Mouse (Mus musculus) Muller cell, postnatal 12 days (primary cell): ENCODE measurements around the gene Exo5.

Experiments used
- DNase-seq: peaks from one replicate; pipeline ENCODE4 v3.0.0-alpha.2; 2015; ENCODE audit errors: inconsistent ontology term

Gene Exo5

DNA sequence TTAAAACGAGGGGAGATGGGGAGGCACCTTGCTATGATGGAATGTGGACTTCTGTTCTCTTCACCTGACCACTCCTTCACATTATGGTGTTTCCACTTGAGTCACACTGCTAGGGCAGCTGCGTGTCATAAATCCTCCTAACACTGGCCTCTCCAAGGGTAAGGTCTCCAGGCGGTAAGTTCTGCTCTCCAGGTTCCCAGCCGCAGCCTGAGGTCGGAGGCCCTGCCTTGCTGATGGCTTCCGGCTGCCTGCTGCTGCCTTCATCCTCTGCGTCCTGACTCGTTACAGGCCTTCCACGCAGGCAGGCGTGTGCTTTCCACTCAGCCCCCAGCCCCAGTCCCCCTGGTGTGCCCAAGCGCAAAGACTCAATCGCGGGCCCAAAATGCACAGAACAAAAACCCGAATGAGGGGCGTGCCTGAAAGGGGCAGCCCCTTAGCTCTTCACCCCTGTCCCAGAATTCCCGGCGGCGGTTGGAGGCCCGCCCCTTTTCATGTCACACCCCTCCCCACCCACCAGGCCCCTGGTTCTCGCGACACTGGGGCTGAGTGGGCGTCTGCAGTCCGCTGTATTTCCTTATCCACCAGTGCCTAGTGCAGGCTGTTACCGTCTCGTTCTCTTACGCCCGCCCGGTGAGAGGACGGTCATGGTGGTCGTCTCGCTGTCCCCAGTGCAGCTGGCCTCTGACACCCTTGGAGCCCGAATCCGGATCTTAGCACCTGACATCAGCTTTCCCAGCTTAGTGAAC is at the start of gene Exo5:
Gene Exo5 (minus strand): TSS at position 464 of the 746 bp plus-strand sequence.
- DNase-seq = peak; percentile 98

DNA sequence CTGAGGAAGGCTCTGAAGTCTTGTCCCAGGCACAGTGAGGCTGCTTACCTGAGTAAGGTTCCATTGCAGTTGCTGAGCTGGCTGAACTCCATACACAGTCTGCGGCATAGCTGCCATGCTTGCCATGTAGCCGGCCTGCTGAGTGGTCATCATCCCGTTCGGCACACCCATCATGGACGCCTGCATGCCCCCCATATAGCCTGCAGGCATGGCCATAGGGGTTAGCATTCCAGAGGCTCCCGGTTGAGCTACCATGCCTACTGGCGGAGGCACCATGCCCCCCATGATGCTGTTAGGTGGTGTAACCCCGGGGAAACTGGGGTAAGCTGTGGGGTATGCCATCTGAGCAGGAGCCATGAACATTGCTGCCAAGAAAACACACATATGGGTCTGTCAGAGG is 47.0 kb upstream of the Exo5 start:
- no peak for DNase-seq

DNA sequence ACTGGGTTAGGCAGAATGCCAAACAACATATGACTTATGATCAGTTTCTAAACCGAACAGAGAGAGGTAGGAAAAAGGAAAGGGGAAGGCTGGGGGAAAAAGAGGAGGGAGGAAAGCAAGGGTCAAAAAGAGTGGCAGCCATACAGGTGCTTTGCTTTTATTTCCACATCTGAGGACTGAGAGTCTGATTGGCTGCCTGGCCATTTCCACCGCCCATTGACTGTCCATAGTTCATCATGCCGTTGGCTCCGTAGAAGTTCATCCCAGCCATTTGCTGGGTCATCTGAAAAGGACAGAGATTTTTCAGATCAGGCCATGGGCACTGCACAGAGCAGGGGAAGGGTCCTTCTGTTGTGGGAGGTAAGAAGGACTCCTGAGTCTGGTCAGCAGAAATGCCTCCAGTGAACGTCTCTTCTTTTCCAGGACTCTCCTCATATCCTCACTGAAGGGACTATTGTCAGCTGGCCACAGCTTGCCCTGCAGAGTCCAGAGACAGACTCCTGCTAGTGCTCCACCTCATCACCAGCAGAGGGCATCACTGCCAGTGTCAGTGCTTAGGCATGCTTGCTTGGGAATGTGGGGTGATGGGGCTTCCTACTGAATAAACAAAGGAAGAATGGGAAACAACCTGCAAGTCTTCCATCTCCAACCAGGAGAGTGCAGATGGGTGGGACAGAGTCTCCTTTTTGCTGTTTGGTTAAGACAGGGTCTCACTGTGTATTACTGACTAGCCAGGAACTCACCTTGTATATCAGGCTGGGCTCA is 44.7 kb upstream of the Exo5 start:
- DNase-seq = peak; percentile 26

DNA sequence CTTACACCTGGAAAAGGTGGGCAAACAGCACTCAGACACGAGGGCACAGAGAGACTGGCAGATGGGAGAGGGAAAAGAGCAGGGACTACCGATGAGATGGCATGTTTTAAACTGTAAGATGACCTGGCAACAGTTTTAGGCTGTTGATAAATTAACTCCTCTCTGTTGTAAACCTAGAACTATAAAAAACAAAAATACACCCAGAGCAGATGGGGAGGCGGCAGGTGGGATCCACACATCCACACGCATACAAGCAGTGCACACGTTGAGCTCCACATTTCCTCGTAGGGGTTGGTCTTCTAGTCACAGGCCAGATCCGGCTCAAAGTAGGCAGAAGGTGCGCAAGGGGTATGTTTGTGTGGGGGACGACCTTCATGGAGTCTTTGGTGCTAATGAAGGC is 43.7 kb upstream of the Exo5 start:
- DNase-seq = no peak

DNA sequence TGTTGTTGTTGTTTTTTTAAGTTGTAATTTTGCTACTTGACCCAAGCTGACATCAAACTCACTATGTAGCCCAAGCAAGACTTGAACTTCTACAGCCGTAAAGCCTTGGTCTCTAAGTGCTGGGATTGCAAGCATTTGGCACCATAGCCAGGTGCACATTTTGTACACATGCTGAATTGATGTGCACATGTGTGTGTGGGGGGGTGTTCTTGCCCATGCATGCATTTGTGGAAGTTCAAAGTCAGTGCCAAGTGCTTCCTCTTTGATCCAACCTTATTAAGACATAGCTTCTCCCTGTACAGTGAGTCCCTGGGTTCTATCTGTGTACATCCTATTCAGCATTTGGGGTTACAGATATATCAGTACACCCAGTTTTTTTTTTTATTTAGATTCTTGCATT is 30.8 kb upstream of the Exo5 start:
- DNase-seq = no peak

DNA sequence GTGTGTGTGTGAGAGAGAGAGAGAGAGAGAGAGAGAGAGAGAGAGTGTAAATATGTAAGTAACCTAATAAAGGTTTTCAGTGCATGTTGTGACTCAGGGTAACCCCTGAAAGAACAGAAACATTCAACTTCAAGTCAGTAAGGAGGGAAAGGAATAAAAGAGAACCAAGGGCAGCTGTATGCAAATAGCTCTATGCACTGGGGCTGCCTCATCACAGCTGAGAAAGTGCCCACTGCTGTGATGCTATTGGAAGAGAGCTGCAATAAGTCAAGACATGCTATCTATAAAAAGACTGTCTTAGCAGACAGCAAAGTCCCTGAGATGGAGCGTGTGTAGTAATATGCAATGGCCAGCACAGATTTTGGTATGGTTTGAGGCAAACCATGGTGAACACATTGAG is 28.9 kb upstream of the Exo5 start:
- DNase-seq = no peak

DNA sequence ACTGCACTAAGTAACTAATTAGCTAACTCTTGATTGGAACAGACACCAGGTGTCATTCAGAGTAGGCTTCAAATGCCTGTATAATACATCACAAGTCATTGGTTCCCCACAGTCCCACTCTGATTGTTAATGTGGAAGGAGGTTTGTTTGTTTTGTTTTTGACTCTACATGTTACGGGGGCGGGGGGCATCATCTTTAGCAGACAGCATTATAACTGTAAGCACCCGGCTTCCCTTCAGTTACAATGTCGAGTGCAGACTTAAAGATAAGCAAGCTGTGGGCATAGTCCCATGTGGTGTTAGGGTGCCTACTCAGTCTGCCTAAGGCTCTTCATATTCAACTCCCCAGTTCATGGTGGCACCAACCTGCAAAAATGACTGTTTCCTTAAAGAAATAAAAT is 28.2 kb upstream of the Exo5 start:
- DNase-seq = no peak

DNA sequence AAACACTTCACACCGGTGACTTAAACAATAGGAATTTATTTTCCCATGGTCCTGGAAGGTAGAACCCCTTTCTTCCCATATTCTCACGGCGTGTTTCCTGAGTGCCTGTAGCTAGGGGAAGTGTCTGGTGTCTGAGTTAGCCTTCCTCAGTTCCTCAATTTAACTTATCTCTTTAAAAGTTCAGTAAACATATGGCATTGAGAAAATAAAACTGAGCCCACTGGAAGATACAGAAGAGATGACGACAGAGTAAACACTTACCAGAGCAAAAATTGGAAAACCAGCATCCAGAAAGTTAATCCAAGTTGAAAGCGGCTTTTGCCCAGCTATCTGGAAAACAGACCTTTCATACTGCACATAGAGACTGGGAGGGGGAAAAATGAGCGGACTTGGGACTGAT is 27.3 kb upstream of the Exo5 start:
- no peak for DNase-seq

DNA sequence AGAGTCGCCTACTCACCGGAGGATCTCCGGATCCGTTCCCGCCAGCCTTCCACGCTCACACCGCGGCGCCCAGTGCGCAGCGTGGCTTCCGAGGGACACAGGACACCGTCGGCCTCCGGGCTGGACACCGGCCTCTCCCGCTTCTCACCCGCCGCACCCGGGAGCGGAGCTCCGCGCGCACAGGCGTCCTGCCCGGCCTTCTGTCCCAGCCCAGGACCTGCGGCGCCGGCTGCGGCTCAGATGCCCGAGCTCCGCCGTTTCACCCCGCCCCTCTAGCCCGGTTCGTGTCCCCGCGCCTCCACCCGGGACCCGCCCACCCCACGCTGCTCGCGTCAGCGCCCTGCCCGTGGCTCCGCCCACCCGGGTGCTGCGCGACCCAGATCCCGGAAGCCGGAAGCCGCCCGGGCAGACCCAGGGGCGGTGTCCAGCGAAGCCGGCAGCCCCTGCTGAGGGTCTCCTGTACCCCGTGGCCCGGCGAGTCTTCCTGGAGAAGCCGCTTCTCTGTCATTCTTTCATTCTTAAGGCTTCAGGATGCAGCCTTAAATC is 26.7 kb upstream of the Exo5 start, which contains the start of gene Zfp69:
Gene Zfp69 (minus strand): TSS at position 272 of the 546 bp plus-strand sequence.
- peak; percentile 95 for DNase-seq

DNA sequence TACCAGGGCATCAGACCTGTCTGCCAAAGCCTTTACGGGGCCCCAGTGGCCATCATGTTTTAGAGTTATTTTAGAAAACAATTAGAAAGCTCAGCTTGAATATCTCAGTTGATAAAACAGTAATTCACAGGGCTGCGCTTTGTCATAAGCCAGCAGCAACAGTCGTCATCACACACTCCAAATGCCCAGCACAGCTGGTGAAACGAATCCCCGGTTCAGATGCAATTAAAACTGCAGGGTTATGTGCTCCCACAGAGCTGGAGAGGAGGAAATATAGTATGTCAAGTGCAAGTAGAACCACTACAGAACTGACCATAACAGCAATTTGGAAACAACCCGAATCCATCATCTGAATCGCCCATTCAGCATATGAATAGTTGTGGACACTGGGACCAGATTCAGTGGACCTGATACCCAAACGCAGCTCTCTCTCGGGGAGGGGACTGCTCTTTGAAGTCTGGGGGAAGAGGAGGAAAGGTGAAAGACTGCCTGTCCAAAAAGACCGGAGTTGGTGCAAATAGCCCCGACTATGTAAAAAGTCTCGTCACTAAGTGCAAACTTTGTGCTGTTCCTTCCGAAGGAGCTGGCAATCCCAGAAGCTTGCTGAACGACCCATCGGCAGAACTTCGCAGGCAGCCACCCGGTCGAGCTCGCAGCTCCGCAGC is 26.1 kb upstream of the Exo5 start:
- DNase-seq = no peak

DNA sequence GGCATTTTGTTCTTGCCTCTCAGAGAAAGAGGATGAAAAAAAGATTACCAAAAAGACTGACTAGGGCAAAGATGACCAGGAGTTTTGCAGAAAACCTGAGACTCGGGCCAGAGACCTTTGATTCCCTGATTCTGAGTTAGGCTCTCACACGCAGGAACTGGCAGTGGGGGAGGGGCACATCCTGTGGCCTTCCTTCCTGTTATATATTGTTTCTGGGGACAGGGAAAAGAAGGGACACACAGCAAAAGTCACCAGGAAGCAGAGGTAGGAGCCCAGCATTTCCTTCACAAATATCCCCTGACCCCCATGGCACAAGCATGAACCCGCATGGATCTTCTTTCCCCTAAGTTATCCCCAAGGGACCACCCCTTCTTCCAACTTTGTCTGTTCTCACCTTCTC is 24.1 kb upstream of the Exo5 start:
- DNase-seq = no peak

DNA sequence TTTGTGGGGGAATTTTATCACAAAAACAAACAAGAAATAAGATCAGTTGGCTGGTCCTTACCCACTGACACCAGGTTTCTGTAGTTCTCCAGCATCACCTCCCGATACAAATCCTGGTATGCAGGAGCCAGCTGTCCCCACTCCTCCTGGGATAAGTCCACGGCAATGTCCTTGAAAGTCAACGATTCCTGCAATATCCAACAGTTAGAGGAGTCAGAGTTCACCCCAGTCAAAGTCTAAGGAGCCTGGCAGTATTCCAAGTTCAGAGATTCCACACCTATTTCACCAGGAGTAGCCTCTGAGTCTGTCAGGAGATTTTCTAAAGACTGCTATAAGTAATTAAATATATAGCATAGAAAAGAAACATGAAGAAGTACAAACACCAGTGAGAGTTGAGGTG is 10.2 kb upstream of the Exo5 start:
- DNase-seq = no peak

DNA sequence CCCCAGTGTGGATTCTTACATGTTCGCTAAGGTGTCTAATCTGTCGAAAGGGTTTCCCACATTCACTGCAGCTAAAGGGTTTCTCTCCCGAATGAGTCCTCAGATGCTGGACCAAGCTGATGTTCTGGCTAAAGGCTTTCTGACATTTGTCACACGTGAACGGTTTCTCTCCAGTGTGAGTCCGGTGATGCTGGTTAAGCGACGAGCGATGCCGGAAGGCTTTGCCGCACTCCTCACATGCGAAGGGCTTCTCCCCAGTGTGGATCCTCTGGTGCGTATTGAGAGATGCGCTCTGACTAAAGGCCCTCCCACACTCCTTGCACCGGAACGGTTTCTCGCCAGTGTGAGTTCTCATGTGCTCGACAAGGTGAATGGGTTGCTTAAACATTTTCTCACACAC is 5.9 kb upstream of the Exo5 start:
- no peak for DNase-seq

DNA sequence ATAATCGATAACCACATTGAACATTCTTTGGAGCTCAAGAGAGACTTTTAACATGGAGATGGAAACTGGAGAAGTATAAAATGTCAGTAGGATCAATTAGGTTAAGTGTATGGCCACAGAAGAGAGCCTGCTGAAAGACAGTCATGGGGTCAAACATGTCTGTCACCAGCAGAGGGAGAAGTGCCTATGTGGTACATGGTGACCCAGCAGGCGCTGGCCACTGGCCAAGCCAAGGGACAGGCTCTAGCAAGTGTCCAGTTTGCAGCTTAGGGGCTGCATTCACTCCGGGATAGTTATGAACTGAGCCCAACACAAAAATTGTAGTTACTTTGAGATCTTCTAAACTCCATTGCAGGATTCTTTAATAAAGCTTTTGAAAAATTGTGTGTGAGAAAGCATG is 3.9 kb upstream of the Exo5 start:
- peak; percentile 12 for DNase-seq

DNA sequence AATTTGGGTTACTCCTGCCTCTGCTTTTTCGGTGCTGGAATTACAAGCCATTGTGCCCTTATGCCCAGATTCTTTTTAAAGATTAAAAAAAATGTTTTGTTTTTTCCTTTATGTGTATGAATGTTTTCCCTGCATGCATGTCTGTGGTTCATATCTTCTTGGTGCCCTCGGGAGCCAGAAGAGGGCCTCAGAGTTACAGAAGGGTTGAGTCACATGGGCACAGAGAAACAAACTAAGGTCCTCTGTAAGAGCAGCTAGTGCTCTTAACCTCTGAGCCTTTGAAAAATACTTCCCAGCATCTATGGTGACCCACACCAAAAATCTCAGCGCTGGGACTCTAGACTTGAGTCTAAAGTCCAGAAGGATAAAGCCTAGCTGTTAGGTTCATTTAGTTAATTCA is 569 bp upstream of the Exo5 start:
- peak; percentile 59 for DNase-seq

DNA sequence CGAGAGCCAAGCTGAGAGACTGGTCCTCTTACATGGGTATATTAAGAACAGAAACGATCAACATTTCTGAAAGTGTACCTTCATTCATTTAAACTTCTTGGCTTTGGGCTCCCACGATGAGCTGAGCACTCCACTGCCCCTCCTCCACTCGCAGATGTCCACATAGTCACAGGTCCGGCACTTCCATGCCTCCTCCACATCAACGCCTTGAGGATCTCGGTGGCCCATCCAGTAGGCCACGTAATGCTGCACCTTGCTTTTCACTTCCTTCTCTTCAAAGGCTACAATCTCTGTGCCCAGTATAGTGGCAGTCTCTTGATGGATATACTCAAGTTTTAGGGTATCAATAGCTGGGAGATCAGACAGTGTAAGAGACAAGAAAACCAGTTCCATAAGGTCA is 3.4 kb downstream of the Exo5 start:
- no peak for DNase-seq

DNA sequence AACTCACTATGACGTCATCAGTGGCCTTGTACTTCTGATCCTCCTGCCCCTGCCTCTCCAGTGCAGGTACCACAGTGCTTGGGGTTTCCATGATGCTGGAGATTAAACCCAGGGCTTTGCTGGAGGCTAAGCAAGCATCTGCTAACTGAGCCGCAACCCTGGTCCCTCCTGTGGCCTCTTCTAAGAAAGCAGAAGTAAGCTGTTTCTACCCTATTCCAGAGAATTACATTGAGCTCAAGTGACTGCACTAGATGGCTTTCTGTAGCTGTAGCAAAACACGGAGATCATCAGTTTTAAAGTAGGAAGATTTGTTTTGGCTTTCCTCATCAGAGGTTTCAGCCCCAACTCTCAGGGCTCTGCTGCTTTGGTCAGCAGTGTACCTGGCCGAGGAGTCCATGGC is 10.3 kb downstream of the Exo5 start:
- no peak for DNase-seq

DNA sequence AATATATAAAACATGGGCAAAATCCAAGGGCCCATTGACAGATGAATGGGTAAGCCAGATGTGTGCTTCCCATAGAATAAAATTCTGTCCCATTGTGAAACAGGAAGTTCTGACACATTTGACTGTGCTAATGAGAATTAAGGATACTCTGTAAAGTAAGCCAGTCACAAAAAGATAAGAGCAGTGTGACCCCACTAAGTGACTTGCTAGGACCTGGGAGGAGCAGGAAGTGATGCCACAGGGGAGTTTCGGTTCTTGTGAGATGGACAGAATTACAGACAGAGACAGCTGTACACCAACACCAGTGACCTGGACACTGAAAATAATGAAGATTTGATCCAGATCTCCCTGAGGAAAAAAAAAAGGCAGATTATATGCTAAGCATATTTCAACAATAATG is 11.0 kb downstream of the Exo5 start:
- no peak for DNase-seq

DNA sequence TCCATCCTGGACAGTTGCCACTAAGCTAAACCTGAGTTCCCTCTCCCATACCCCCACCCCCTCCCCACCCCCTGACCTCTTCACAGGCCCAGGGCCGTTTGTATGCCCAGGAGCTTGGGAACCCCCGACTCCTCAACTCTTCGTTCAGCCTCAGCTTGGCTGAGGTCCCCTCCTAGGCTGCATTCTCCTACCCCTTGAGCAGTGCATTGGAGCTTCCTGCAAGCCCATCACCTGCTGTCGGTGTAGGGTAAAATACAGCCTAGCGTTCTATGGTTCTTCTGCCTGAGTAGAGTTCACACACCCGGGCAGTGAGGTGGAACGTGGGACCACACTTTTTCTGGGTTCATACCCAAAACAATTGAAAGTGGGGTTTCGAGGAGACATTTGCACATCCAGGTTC is 11.4 kb downstream of the Exo5 start:
- no peak for DNase-seq

DNA sequence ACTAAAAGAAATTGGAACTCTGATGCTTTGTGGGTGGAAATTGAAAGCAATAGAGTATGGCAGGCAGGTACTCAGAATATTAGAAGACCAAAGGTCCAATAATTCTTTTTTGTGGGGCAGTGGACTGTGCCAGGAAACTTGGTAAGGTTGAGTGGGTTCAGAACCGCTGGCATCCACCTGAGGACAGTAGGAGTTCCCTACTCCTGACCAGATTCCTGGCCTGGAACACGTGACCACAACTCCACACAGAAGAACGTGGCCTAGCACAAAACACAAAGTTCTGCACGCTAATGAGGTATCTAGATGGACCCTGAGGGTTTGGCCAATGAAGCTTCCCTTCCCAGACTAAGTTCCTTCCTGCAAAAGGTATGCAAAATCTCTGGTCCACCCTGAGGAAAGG is 12.0 kb downstream of the Exo5 start:
- DNase-seq = no peak

DNA sequence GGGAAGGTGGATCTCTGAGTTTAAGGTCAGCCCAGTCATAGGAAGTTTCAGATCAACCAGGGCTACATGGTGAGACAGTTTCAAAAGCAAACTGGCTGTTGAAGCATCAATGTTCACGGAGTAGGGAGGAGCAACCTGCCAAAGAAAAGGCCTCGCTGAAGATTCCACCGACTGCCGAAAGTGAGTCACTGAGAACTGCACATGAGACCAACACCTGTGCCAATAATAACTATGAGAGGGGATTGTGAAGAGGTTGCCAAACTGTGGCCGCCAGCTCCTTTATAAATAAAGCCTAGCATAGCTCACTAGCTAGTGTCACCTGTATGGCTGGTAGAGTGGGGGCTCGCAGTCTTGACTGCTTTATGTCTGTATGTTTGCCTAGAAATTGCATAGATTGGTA is 13.7 kb downstream of the Exo5 start:
- DNase-seq = no peak

DNA sequence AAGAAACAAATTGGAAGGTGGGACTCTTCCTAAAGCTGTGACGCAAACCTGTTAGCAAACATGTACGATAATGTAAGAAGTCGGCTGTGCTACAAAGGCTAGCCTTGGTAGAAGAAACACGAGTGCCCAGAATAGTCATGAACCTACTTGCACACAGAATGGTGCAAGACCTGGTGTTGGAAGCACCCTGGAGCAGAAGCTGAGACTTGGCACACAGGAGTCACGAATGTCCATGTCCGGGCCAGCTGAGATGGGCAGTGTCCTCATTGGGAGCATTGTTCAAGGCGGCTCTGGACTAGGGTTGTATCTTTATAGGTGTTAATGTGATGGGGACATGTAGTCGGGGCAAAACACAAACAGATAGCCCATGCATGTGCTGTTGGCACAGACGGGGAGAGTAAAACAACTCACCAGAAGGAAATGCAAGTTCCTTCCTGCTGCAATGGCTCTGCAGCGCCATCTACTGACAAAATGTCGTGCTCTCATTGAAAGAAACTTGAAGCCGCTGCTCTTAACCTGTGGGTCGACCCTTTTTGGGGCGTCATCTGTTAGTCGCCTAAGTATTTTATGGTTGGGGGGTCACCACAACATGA is 15.2 kb downstream of the Exo5 start:
- DNase-seq = peak; percentile 52
